Mouse (Mus musculus) cerebellum, adult 2 months (tissue): ENCODE results near the gene Adgrl2.

Source experiments
- CTCF ChIP-seq: fragments of 200-500 bp; IDR thresholded peaks from 2 replicates; pipeline ENCODE4 v1.5.1; 2011; ENCODE audit warnings: low read depth, mild to moderate bottlenecking, control low read depth, low read length, moderate library complexity, borderline replicate concordance; ENCODE audit not compliant: insufficient read depth
- POLR2A ChIP-seq: fragments of 200-500 bp; IDR thresholded peaks from 2 replicates; pipeline ENCODE4 v1.6.1; 2011; ENCODE audit warnings: low read length, control low read depth, borderline replicate concordance; ENCODE audit not compliant: insufficient read depth

DNA sequence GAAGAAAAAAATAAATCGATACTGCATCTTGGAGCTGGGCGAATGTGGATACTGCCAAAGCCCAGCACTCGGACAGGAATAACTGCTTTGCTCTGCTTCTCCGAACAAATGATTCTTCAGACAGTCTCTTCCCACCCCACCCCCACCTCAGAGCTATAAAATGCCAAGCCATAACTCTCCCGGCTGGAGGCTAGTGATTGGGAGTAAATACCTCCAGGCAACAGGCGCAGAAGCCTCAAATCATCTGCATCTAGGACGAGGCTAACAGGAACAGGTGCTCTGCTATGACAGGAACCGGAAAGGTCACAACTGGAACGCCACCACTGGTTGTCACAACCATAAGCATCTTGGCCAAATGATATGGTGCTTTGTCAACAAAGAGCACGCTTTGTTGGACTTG lies 94.1 kb downstream of the Adgrl2 start:
- TF ChIP-seq POLR2A (no peak), CTCF (no peak)
